Mouse (Mus musculus): ENCODE data around the gene Fam53b. TPM values are rescaled to one million over a fixed set of nuclear protein-coding genes. Genes with fewer than 3 reads are reported as not detected.
"Not testable (repeated sequence)": the region's sequence is repeated elsewhere in the genome, so short reads cannot be mapped to it uniquely, and the experiment has no call there.

Fam53b gene
- total RNA-seq, 2 experiments from 2014 or later = 71.7 to 73.5 TPM

- DNase-seq (ENCODE audit: low spot score in 2 of 2) = no peak
Measured at GRCm38 (mm10) chr7:132686515-132686914, 127.2 kb downstream of the Fam53b start.

DNA sequence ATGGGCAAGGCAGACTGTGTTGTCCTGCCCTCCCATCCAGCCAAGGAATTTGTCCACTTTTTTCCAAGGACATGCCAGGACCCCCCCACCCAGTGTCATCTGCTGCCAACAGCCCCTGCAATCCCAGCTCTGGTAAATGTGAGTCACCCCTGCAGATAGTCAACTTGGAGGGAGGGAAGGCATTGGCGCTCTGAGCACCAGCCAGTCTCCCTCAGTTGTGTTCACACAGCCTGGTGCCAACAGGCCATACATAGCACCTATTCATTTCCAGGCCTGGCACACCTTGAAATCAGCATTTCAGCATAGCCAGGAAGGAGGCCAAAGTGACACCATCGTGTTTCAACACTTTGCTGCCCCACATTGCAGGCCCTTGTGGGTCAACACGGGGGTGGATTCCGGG, 129.8 kb downstream of the Fam53b start:
- no peak for DNase-seq (ENCODE audit: low spot score in 2 of 2)

- no peak for DNase-seq (ENCODE audit: low spot score in 2 of 2)
Measured at GRCm38 (mm10) chr7:132682901-132683300, 130.8 kb downstream of the Fam53b start.

GRCm38 (mm10) chr7:132682336-132682735, 131.3 kb downstream of the Fam53b start:
- DNase-seq (ENCODE audit: low spot score in 2 of 2) = no peak

DNA sequence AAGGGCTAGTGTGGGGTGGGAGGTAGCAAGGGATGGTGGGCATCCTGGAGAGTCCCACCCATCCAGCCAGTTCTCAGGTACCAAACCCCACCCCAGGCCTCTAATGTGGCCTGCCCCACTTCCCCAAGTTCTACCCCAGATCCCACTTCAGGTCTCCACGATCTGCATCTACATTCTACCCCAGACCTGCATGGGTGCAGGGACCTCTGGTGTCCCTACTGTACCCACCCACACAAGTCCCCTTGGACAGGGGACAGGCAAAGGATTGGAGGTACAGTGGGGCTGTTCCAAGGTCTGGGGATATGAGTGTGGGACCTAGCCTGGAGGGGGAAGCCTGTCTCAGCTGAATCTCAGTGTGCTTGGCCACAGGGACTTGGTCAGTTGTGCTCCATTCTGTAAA, 131.9 kb downstream of the Fam53b start:
- no peak for DNase-seq (ENCODE audit: low spot score in 2 of 2)

DNA sequence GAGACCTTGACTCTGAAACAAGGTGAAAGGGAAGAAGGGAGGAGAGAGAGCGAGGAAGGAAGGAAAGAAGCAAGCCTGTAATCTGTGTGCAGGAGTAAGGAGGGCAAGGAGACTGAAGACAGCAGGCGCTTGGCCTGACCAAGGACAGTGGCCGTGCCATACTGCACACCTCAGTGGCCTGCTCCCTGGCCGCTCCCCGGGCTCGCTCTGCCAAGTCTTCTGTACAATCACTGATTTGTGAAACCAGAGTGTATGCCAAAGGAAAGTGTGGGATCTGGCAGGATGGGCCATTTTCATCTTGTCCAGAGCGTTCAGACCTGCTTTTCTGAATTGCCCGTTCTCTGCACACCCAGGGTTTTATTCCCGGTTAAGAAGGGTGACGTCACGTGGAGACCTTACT, 132.4 kb downstream of the Fam53b start:
- no peak for DNase-seq (ENCODE audit: low spot score in 2 of 2)

DNA sequence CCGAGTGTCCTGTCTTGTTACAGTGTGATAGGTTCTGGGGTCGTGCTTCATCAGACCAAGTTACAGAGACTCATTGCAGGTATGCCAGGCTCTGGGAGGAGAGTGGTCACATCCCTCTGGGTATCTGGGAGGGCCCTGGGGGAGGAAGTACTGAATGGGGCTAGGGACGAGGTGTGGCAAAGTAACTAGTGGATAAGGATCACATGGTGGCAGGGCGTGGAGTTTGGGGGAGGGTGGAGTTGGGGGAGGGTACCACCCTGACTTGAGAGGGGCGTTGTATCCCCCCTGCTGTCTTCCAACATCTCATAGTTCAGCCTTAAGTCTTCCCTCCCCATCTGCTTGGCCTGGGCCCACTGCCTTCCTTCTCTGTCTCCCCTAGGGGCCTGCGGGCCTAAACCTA, 134.1 kb downstream of the Fam53b start:
- no peak for DNase-seq (ENCODE audit: low spot score in 2 of 2)

- no peak for DNase-seq (ENCODE audit: low spot score in 2 of 2)
Measured at GRCm38 (mm10) chr7:132679117-132679516, 134.6 kb downstream of the Fam53b start.

DNA sequence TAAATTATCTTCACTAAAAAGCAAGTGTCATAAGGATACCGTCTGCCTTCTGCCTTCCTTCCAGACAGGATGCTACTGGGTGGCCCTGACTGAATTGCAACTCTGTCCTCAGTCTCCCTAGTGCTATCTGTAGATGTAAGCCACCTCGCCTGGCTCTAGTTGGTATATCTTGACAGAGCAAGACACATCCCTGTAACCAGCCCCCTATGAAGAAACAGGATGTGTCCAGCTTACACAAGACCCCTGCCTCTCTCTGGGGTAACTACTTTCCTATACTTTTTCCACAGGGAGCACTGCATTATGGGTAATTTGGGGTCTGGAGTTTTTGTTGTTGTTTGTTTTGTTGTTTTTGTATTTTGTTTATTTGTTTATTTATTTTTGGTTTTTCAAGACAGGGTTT, 137.8 kb downstream of the Fam53b start:
- DNase-seq (ENCODE audit: low spot score in 2 of 2) = no peak

DNA sequence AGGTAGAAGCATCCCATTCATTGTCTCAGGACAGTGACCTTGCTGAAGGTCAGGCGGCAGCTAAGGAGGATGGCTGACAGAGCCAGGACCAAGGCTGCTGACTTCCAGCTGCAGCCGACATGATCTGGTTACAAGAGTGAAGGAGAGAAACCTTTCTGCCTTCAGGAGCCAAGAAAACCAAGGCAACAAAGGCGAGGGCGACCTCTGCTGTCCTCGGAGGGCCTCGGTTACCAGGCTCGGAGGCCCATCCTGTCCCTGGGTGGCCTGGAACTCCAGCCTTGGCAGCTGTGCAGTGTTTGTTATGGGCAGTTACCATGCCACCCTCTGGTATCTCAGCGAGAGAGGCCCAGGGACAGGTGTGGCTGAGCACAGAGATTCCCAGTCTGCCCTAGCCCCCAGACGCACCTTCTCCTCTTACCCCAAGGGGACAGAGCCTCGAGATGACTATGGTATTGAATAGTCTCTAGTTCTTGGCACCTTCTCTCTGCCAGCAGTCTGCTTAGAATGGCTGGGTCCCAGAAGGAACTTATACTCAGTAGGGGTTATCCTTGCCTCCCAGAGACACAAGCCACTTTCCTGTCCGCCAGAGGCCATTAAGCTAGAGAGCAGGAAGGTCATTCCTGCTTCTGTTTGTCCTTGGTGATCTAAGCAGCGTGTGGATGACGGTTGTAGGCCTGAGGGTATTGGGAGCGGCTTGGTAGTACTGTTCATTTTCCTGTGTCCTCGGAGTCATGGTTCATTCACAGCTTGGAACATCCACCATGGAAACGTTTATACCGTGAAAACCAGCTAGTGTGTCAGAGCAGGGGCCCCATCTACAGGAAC, 139.5 kb downstream of the Fam53b start:
- no peak for DNase-seq (ENCODE audit: low spot score in 2 of 2)

DNA sequence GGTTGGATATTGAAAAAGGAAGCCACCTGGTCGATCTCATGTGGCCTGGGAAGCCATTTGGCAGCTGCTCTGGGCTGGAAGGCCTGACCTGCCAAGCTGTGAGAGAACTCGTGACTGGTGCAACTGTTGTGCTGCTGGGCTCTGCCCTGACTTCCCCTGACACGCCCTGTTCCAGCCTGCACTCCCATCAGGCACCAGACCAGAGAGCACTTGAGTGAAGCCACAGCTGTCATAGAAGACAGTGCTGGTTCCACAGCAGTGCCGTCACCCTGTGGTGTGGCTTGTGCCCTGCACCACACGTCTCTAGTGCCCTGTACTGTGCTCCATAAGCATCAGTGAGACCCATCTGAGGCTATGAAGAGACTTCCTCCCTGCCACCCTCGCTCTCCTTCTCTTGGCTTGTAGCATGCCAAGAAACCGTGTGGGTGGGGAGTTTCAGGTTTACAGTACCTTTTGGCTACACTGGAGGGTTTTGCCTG, 141.2 kb downstream of the Fam53b start:
- peak; percentile 48 to 63 for DNase-seq (ENCODE audit: low spot score in 2 of 2)

- DNase-seq (ENCODE audit: low spot score in 2 of 2) = no peak
Measured at GRCm38 (mm10) chr7:132670863-132671165, 142.9 kb downstream of the Fam53b start.

- DNase-seq (ENCODE audit: low spot score in 2 of 2) = no peak
Measured at GRCm38 (mm10) chr7:132669999-132670862, 143.5 kb downstream of the Fam53b start.

- DNase-seq (ENCODE audit: low spot score in 2 of 2) = no peak
Measured at GRCm38 (mm10) chr7:132668604-132669003, 145.1 kb downstream of the Fam53b start.

DNA sequence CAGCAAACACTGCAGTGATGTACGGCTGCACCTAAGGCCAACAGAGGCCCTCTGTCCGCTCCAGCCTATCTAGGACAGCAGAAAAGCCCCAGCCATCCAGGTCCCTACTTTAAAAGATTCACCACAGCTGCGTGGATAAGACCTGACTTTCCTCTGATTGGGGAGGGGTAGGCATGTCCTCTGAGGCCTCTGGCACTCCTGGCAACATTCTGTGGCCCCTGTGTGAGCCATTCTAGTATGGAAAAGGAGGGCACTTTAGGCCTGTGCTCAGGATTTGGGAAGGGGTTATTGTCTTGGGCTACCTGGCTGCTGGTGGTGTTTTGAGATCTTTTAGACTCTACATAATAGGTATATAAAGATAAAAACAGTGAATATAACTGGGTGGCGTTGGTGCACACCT, 147.2 kb downstream of the Fam53b start:
- no peak for DNase-seq (ENCODE audit: low spot score in 2 of 2)

DNA sequence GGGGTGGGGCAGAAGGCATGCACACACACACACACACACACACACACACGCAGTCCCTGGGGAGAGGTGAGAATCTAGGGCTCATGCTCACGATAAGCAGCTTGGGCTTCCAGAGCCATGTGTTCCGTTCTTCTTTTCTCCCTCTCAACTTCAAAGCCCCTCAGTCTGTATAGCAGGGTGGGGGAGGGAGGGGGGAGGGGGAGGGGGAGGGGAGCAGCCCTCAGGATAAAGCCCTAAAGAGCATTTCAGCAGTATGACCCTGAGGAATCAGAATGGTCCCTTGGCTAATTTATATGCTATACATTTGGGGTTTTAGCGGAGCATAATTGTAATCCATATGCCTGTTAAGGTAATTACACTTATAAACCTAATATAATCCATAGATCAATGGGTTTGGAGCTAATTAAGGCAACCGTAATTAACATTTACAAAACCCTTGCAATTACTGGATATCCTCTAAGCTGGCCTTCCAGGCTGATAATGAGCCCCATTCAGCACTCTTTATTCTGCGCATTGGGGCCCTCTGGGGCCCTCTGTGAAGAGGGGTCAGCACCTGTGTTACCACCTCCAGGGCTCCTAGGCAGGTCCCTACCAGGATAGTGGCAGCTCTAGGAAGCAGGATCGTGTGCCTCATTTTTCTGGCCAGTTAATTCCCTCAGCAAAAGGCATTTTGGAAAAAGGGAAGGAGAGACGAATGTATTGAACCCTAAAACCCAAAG, 147.9 kb downstream of the Fam53b start:
- DNase-seq (ENCODE audit: low spot score in 2 of 2) = no peak

DNA sequence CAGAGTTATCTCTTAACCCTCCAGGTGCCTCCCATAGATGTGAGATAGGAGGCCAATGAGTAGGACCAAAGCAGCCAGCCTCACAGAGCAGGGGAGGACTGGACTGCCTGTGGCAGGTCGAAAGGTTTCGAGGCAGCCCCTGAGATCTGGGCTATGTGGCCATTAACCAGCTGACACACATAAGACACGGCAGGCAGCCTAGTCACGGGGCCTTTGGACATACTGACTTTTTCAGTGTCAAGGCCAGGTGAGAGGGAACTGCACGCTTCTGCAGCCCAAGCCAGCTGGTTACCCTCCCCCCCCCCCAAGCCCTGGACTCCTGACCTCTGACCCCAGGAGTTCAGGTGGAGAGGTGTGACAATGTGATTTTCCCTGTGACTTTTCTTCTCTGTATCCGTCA, 148.9 kb downstream of the Fam53b start:
- no peak for DNase-seq (ENCODE audit: low spot score in 2 of 2)

- DNase-seq (ENCODE audit: low spot score in 2 of 2) = not testable (repeated sequence)
Measured at GRCm38 (mm10) chr7:132662831-132663230, 150.9 kb downstream of the Fam53b start.
